In the genomic region with DNA sequence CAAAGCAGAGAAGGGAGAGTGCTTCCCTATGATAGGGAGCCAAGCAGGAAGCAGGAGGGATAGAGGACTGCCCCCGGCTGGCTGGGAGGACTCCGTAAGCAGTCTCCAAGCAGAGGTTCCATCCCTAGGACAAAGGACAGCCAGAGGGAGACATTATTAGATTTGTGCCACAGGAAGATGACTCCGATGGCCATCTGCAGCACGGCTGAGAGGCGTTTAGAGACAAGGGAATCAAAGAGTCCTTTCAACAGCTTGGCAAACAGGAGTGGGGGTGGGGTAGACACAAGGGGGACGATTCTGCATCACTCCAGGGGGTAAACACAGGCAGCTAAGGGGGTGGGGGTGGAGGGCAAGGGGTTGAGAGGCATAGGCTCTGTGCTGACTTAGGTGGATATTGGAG, we compare ENCODE assay signal across 25 mouse cellular contexts.
A peak's percentile ranks its signal among the peaks of the same experiment; 100 is the strongest.
DNase-seq lines count a peak whose midpoint lies in the region; ATAC-seq and TF ChIP-seq lines count a peak whose summit lies in the region.
"Had no signal": no experiment of that assay in that cellular context is flagged by ENCODE, and none has a peak within 500 bp of the region (broad histone marks: within the 10 kb centered on the region; RNA-seq: fewer than 3 reads in every experiment).

No protein-coding gene starts in this region.

- H3K9me3 ChIP-seq in hindbrain, postnatal 0 days (ENCODE audit: low read length) = no peaks in the 10 kb centered on the region
- H3K9me3 ChIP-seq in hindbrain, embryonic 14.5 days (ENCODE audit: control insufficient read depth, low read length) = no peaks in the 10 kb centered on the region
- H3K9me3 ChIP-seq in stomach, embryonic 14.5 days (ENCODE audit: control insufficient read depth, low read depth, low read length) = no peaks in the 10 kb centered on the region
- H3K9me3 ChIP-seq in stomach, postnatal 0 days (ENCODE audit: control insufficient read depth, low read length) = no peaks in the 10 kb centered on the region
- H3K9me3 ChIP-seq: heart, embryonic 13.5 days; hindbrain, embryonic 15.5 days; kidney, embryonic 15.5 days; limb, embryonic 12.5 days; liver, embryonic 13.5 days had no signal

- H3K9ac ChIP-seq in hindbrain, postnatal 0 days (replicated peaks; ENCODE audit: low read length) = no peak overlapping the region
- no peak overlapping the region for H3K9ac ChIP-seq in hindbrain, embryonic 14.5 days
- no peak overlapping the region for H3K9ac ChIP-seq in stomach, embryonic 14.5 days (replicated peaks; ENCODE audit: low read depth, low read length)
- H3K9ac ChIP-seq in stomach, postnatal 0 days (ENCODE audit: low read length) = no peak overlapping the region
- H3K9ac ChIP-seq: heart, embryonic 13.5 days; hindbrain, embryonic 15.5 days; kidney, embryonic 15.5 days; limb, embryonic 12.5 days; liver, embryonic 13.5 days had no signal

- TF ChIP-seq EP300 in stomach, postnatal 0 days (optimal IDR thresholded peaks at IDR 0.05) = no peak

- H3K4me1 ChIP-seq in hindbrain, postnatal 0 days (ENCODE audit: insufficient read depth, low read length) = no peaks in the 10 kb centered on the region
- H3K4me1 ChIP-seq in hindbrain, embryonic 14.5 days (replicated peaks; ENCODE audit: control insufficient read depth, insufficient read depth, low read length) = no peaks in the 10 kb centered on the region
- no peaks in the 10 kb centered on the region for H3K4me1 ChIP-seq in stomach, embryonic 14.5 days (ENCODE audit: control insufficient read depth, insufficient read depth, low read length)
- no peaks in the 10 kb centered on the region for H3K4me1 ChIP-seq in stomach, postnatal 0 days (replicated peaks; ENCODE audit: control insufficient read depth, insufficient read depth)
- H3K4me1 ChIP-seq: hindbrain, embryonic 15.5 days; liver, embryonic 13.5 days had no signal

- 17% methylated on average over 6 of the region's 6 CpGs for WGBS in hindbrain, postnatal 0 days
- 21% methylated on average over 6 of the region's 6 CpGs for WGBS in hindbrain, embryonic 14.5 days
- WGBS in stomach, embryonic 14.5 days = 36% methylated on average over 6 of the region's 6 CpGs
- 37% methylated on average over 6 of the region's 6 CpGs for WGBS in stomach, postnatal 0 days

- no peaks in the 10 kb centered on the region for H3K36me3 ChIP-seq in hindbrain, postnatal 0 days (ENCODE audit: insufficient read depth, low read length)
- H3K36me3 ChIP-seq in hindbrain, embryonic 14.5 days (replicated peaks; ENCODE audit: control insufficient read depth, insufficient read depth) = no peaks in the 10 kb centered on the region
- H3K36me3 ChIP-seq in stomach, embryonic 14.5 days (ENCODE audit: control insufficient read depth, insufficient read depth, low read length) = no peaks in the 10 kb centered on the region
- no peaks in the 10 kb centered on the region for H3K36me3 ChIP-seq in stomach, postnatal 0 days (ENCODE audit: control insufficient read depth, insufficient read depth, low read length)
- H3K36me3 ChIP-seq: heart, embryonic 13.5 days; hindbrain, embryonic 15.5 days; kidney, embryonic 15.5 days; limb, embryonic 12.5 days; liver, embryonic 13.5 days had no signal

- H3K27me3 ChIP-seq in hindbrain, postnatal 0 days (ENCODE audit: insufficient read depth, low read length) = no peaks in the 10 kb centered on the region
- no peaks in the 10 kb centered on the region for H3K27me3 ChIP-seq in hindbrain, embryonic 14.5 days (ENCODE audit: control insufficient read depth, insufficient read depth, low read length)
- H3K27me3 ChIP-seq in stomach, embryonic 14.5 days (ENCODE audit: control insufficient read depth, insufficient read depth, low read length) = no peaks in the 10 kb centered on the region
- H3K27me3 ChIP-seq in stomach, postnatal 0 days (ENCODE audit: control insufficient read depth, insufficient read depth, low read length) = no peaks in the 10 kb centered on the region
- H3K27me3 ChIP-seq: hindbrain, embryonic 15.5 days; kidney, embryonic 15.5 days; limb, embryonic 12.5 days; liver, embryonic 13.5 days had no signal

- no peak overlapping the region for H3K4me3 ChIP-seq in hindbrain, postnatal 0 days (ENCODE audit: low read length)
- H3K4me3 ChIP-seq in hindbrain, embryonic 14.5 days (replicated peaks; ENCODE audit: low read length) = no peak overlapping the region
- H3K4me3 ChIP-seq in stomach, embryonic 14.5 days (ENCODE audit: low read depth, low read length) = no peak overlapping the region
- H3K4me3 ChIP-seq in stomach, postnatal 0 days (ENCODE audit: low read depth, low read length) = no peak overlapping the region
- H3K4me3 ChIP-seq: heart, embryonic 13.5 days; hindbrain, embryonic 15.5 days; kidney, embryonic 15.5 days; limb, embryonic 12.5 days; liver, embryonic 13.5 days had no signal

- peak; percentile 37 for DNase-seq in embryo, embryonic 10.5 days (ENCODE audit: low spot score)
- DNase-seq in embryo, embryonic 10 days (ENCODE audit: low spot score) = no peak
- no peak for DNase-seq in hindbrain, postnatal 0 days (ENCODE audit: low spot score)
- DNase-seq in hindbrain, embryonic 14.5 days (ENCODE audit: low spot score) = no peak
- no peak for DNase-seq in stomach, postnatal 0 days (ENCODE audit: low spot score)
- DNase-seq: adrenal gland, postnatal 10 days; gastrocnemius, postnatal 10 days; heart, adult 11 months; heart, postnatal 14 days; kidney, adult 11 months; kidney, postnatal 36 days; layer of hippocampus, postnatal 36 days; liver, embryonic 13.5 days; lung, adult 2 months; lung, postnatal 14 days; right cerebral cortex, postnatal 25 days; spleen, adult 18-20 months; thymus, postnatal 36 days had no signal

- no peak overlapping the region for H3K4me2 ChIP-seq in hindbrain, postnatal 0 days (ENCODE audit: low read depth, low read length)
- H3K4me2 ChIP-seq in hindbrain, embryonic 14.5 days (replicated peaks) = no peak overlapping the region
- no peak overlapping the region for H3K4me2 ChIP-seq in stomach, embryonic 14.5 days (replicated peaks; ENCODE audit: low read depth, low read length)
- H3K4me2 ChIP-seq in stomach, postnatal 0 days (replicated peaks; ENCODE audit: low read depth) = no peak overlapping the region
- H3K4me2 ChIP-seq: heart, embryonic 13.5 days; hindbrain, embryonic 15.5 days; kidney, embryonic 15.5 days; limb, embryonic 12.5 days; liver, embryonic 13.5 days had no signal

- ATAC-seq in hindbrain, postnatal 0 days = 0 out of 2 replicates have a peak, but pooled peaks have one; percentile 24
- ATAC-seq in hindbrain, embryonic 14.5 days (ENCODE audit: low FRiP score) = no peak
- ATAC-seq in stomach, embryonic 14.5 days (ENCODE audit: insufficient number of reproducible peaks, insufficient read depth, low FRiP score, low read depth) = peak; percentile 40; the same call in 1 of the 2 replicates
- ATAC-seq in stomach, postnatal 0 days (ENCODE audit: low FRiP score, low TSS enrichment) = no peak; the same call in 1 of the 2 replicates
- ATAC-seq in megakaryocyte-erythroid progenitor cell, adult 5-6 weeks (replicated peaks; ENCODE audit: low FRiP score, low TSS enrichment, poor library complexity, severe bottlenecking) = no peak
- ATAC-seq: forebrain, embryonic 14.5 days had no signal

- H3K27ac ChIP-seq in hindbrain, postnatal 0 days = no peak overlapping the region
- H3K27ac ChIP-seq in hindbrain, embryonic 14.5 days = no peak overlapping the region
- H3K27ac ChIP-seq in stomach, embryonic 14.5 days (ENCODE audit: low read length) = no peak overlapping the region
- H3K27ac ChIP-seq in stomach, postnatal 0 days (replicated peaks) = no peak overlapping the region
- H3K27ac ChIP-seq: heart, embryonic 13.5 days; hindbrain, embryonic 15.5 days; kidney, embryonic 15.5 days; liver, embryonic 13.5 days had no signal

- no peak for TF ChIP-seq CTCF in hindbrain, postnatal 0 days (IDR thresholded peaks at IDR 0.05; ENCODE audit: low read depth)
- TF ChIP-seq CTCF in stomach, postnatal 0 days (IDR thresholded peaks at IDR 0.05; ENCODE audit: low read depth) = no peak

Comparison
In these comparisons a context has a peak if more than half of its experiments do, and no peak if none do; other contexts are left out.
1. ATAC-seq: peak in hindbrain, postnatal 0 days (single experiment) and stomach, embryonic 14.5 days (single experiment); none in hindbrain, embryonic 14.5 days (single experiment), stomach, postnatal 0 days (single experiment) and megakaryocyte-erythroid progenitor cell, adult 5-6 weeks (single experiment).